ENCODE assay signal across 8 mouse cellular contexts in the genomic region with DNA sequence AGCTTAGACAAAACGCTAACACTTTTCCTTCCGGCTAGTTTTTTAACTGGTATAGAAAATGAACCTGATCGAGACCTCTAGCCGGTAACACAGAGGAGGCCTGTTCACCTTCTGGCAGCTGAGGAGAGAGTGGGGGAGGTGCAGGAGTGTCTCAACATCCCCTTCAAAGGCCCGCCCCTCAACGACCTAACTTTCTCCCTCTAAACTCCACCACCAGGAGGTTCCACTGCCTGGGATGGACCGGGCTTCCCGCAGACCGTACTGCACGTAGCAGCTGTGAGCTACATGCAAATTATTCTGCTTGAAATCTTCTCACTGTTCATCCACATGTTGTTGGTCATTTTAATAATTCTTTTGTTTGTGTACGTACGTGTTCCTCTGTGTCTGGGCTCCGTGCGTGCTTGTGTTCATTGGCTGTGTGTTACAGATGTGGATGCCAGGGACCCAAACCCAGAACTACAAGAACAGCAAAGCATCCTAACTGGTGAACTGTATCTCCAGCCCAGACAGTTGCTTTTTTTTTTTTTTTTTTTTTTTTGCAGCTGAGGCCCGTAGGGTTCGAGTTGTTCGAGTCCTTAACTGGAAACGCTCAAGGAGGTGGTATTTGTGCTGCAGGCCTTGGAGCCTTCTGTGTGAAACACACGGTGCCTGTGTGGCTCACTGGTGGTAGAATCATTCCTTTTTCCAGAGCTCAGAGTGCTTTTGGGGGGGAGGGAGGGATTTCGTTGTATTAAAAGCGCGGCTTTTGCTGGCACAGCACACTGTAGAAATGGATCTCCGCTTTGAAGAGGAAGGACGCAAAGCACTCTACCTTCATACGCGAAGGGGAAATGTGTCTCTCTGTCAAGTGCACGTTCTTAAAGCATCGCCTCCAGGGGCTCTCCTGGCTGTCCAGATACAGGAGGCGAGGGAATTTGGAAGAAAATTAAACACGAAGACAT. TPM values are rescaled to one million over a fixed set of nuclear protein-coding genes. Genes with fewer than 3 reads are reported as not detected.
DNase-seq lines count a peak whose midpoint lies in the region; ATAC-seq and TF ChIP-seq lines count a peak whose summit lies in the region.

No protein-coding gene starts in this region.

- intact Hi-C loops in left cerebral cortex, postnatal 36 days (cut with DNase I) = no loop called here

- DNase-seq in spleen, adult 2 months (ENCODE audit: low read depth in 1 of 2, low spot score in 2 of 2) = peak in 1 of 2 experiments; percentile 24
- DNase-seq in spleen, adult 12 weeks (ENCODE audit: low spot score) = no peak
- peak; percentile 48 for DNase-seq in embryo, embryonic 9.5 days (ENCODE audit: extremely low spot score)
- peak; percentile 79 for DNase-seq in lung, embryonic 14.5 days
- no peak for DNase-seq in adrenal gland, adult 2 months
- DNase-seq in left cerebral cortex, postnatal 36 days (ENCODE audit: low spot score in 2 of 2) = no peak

- peak overlapping the region; percentile 51 for H3K9ac ChIP-seq in hindbrain, embryonic 16.5 days (ENCODE audit: low read depth, low read length)
- H3K9ac ChIP-seq in lung, embryonic 14.5 days = peak overlapping the region; percentile 28

- peak; percentile 69 for ATAC-seq in hindbrain, embryonic 16.5 days
- ATAC-seq in lung, embryonic 14.5 days (ENCODE audit: insufficient read depth) = peak; percentile 71

- peak overlapping the region; percentile 43; the same call in 1 of the 2 replicates for H3K4me3 ChIP-seq in spleen, adult 2 months (ENCODE audit: extremely low read depth, insufficient read depth, insufficient read length)
- peak overlapping the region; percentile 17 for H3K4me3 ChIP-seq in hindbrain, embryonic 16.5 days (ENCODE audit: low read length)
- H3K4me3 ChIP-seq in lung, embryonic 14.5 days (ENCODE audit: low read depth, low read length) = peak overlapping the region; percentile 13
- H3K4me3 ChIP-seq in olfactory bulb, adult 2 months (ENCODE audit: insufficient read depth, low read depth, low read length) = peak overlapping the region; percentile 2; the same call in 1 of the 2 replicates

- H3K4me2 ChIP-seq in hindbrain, embryonic 16.5 days (ENCODE audit: low read length) = peak overlapping the region; percentile 57
- H3K4me2 ChIP-seq in lung, embryonic 14.5 days = peak overlapping the region; percentile 58

- WGBS in spleen, adult 2 months = 26% methylated on average over 30 of the region's 30 CpGs
- WGBS in hindbrain, embryonic 16.5 days = 4% methylated on average over 30 of the region's 30 CpGs
- WGBS in lung, embryonic 14.5 days = 5% methylated on average over 30 of the region's 30 CpGs
- WGBS in olfactory bulb, adult 2 months = 12% methylated on average over 30 of the region's 30 CpGs

- no peak for TF ChIP-seq CTCF in spleen, adult 2 months (IDR thresholded peaks at IDR 0.05; ENCODE audit: extremely low read depth, insufficient read depth, insufficient read length, insufficient replicate concordance)
- TF ChIP-seq CTCF in lung, embryonic 14.5 days (IDR thresholded peaks at IDR 0.05; ENCODE audit: low read depth) = peak; percentile 60
- TF ChIP-seq CTCF in olfactory bulb, adult 2 months (IDR thresholded peaks at IDR 0.05; ENCODE audit: insufficient read depth, low read depth, low read length) = no peak

- no peaks in the 10 kb centered on the region for H3K27me3 ChIP-seq in spleen, adult 2 months (ENCODE audit: control insufficient read depth, insufficient read depth, low read length)
- H3K27me3 ChIP-seq in hindbrain, embryonic 16.5 days (replicated peaks; ENCODE audit: control insufficient read depth, insufficient read depth, low read length) = no peaks in the 10 kb centered on the region
- H3K27me3 ChIP-seq in lung, embryonic 14.5 days (ENCODE audit: insufficient read depth, low read length) = no peaks in the 10 kb centered on the region

- no peaks in the 10 kb centered on the region for H3K36me3 ChIP-seq in spleen, adult 2 months (ENCODE audit: control insufficient read depth, insufficient read depth, low read length)
- H3K36me3 ChIP-seq in hindbrain, embryonic 16.5 days (ENCODE audit: control insufficient read depth, insufficient read depth, low read length) = no peaks in the 10 kb centered on the region
- H3K36me3 ChIP-seq in lung, embryonic 14.5 days (ENCODE audit: insufficient read depth) = no peaks in the 10 kb centered on the region

- H3K4me1 ChIP-seq in spleen, adult 2 months (ENCODE audit: control insufficient read depth, insufficient read depth, insufficient read length) = peaks cover 11% of the 10 kb centered on the region; the same call in 1 of the 2 replicates
- peaks cover 16% of the 10 kb centered on the region for H3K4me1 ChIP-seq in hindbrain, embryonic 16.5 days (ENCODE audit: control insufficient read depth, insufficient read depth, low read depth, low read length)
- peaks cover 4% of the 10 kb centered on the region; the same call in 1 of the 2 replicates for H3K4me1 ChIP-seq in lung, embryonic 14.5 days (ENCODE audit: insufficient read depth)
- peaks cover 20% of the 10 kb centered on the region for H3K4me1 ChIP-seq in olfactory bulb, adult 2 months (ENCODE audit: control insufficient read depth, insufficient read depth, low read length)

- no peak overlapping the region for H3K27ac ChIP-seq in spleen, adult 2 months (ENCODE audit: insufficient read depth, low read length)
- peak overlapping the region; percentile 93 for H3K27ac ChIP-seq in hindbrain, embryonic 16.5 days (ENCODE audit: low read depth, low read length)
- H3K27ac ChIP-seq in lung, embryonic 14.5 days (ENCODE audit: low read depth) = peak overlapping the region; percentile 80
- H3K27ac ChIP-seq in olfactory bulb, adult 2 months (ENCODE audit: insufficient read depth, low read depth, low read length) = peak overlapping the region; percentile 76

- TF ChIP-seq POLR2A in spleen, adult 2 months (IDR thresholded peaks at IDR 0.05; ENCODE audit: low read depth, low read length) = no peak
- TF ChIP-seq POLR2A in olfactory bulb, adult 2 months (IDR thresholded peaks at IDR 0.05; ENCODE audit: insufficient read depth, low read depth, low read length) = no peak

- H3K9me3 ChIP-seq in hindbrain, embryonic 16.5 days (ENCODE audit: control insufficient read depth, low read length) = no peaks in the 10 kb centered on the region
- peaks cover 7% of the 10 kb centered on the region; the same call in 1 of the 2 replicates for H3K9me3 ChIP-seq in lung, embryonic 14.5 days (ENCODE audit: low read depth, low read length)

RNA-seq across cellular contexts. Expression of a gene that starts 47.8 kb away (rescaled TPM):
- polyA plus RNA-seq in spleen, adult 2 months (2012; rRNA removed) = 40.1 and 49.7 TPM in 2 replicates
- polyA plus RNA-seq in hindbrain, embryonic 16.5 days (2015; fragmentation: Nextera tagmentation; extraction: Ambion mirVana) = 9.8 and 10.9 TPM in 2 replicates
- 37.0 and 37.7 TPM in 2 replicates for polyA plus RNA-seq in lung, embryonic 14.5 days (2014; fragmentation: Nextera tagmentation; extraction: Ambion mirVana)
- polyA plus RNA-seq in olfactory bulb, adult 2 months (2012; ENCODE audit: insufficient read depth, insufficient read length, low replicate concordance, missing spikeins) = 79.3 TPM in 1 of 2 replicates, not detected in the other
- 100 to 1,000 TPM; 160 to 173 TPM for total RNA-seq in adrenal gland, adult 2 months (2021)
- polyA plus RNA-seq in adrenal gland, adult 2 months (2012; rRNA removed) = 76.8 and 86.1 TPM in 2 replicates
- total RNA-seq in left cerebral cortex, postnatal 36 days (2021) = 100 to 1,000 TPM; 105 to 119 TPM

Comparison
In these comparisons a context has a peak if more than half of its experiments do, and no peak if none do; other contexts are left out.
1. DNase-seq: peak in embryo, embryonic 9.5 days (single experiment) and lung, embryonic 14.5 days (single experiment); none in spleen, adult 12 weeks (single experiment), adrenal gland, adult 2 months (single experiment) and left cerebral cortex, postnatal 36 days (0 of 2).
2. Peak in every context shown above with its lines, with median percentiles within 50 percentile points of each other: H3K4me3 ChIP-seq.